Mouse (Mus musculus): ENCODE data around the gene Yars.

Yars gene

GRCm38 (mm10) chr4:129252492-129252891, 62.9 kb downstream of the Yars start:
- DNase-seq: no peak

- no peak for DNase-seq
Measured at GRCm38 (mm10) chr4:129254571-129254970, 65.0 kb downstream of the Yars start.

GRCm38 (mm10) chr4:129256450-129257380, 67.2 kb downstream of the Yars start:
- DNase-seq: peak; percentile 76 to 84

GRCm38 (mm10) chr4:129259101-129259500, 69.5 kb downstream of the Yars start:
- DNase-seq: peak in 1 of 2 experiments; percentile 31

- peak in 1 of 2 experiments; percentile 62 for DNase-seq
Measured at GRCm38 (mm10) chr4:129260678-129261077, 71.1 kb downstream of the Yars start.

- DNase-seq: no peak
Measured at GRCm38 (mm10) chr4:129261196-129261595, 71.6 kb downstream of the Yars start, which contains the start of gene C77080. C77080 (minus strand) TSS chr4:129261404.

GRCm38 (mm10) chr4:129263225-129264021, 73.9 kb downstream of the Yars start:
- DNase-seq: peak; percentile 69 to 76

- DNase-seq: no peak
Measured at GRCm38 (mm10) chr4:129266191-129266590, 76.6 kb downstream of the Yars start.

GRCm38 (mm10) chr4:129266821-129267220, 77.3 kb downstream of the Yars start:
- no peak for DNase-seq

- DNase-seq: peak in 1 of 2 experiments; percentile 49
Measured at GRCm38 (mm10) chr4:129268698-129269097, 79.1 kb downstream of the Yars start.
